Mouse (Mus musculus) limb, embryonic 14.5 days (tissue): ENCODE results near the gene Sqor. TPM values are rescaled to one million over a fixed set of nuclear protein-coding genes. Genes with fewer than 3 reads are reported as not detected.
A peak's percentile ranks its signal among the peaks of the same experiment; 100 is the strongest.

Experiments
- ATAC-seq: fragments of 200-750 bp; cut with Nextera tagmentation; 2 replicates; pipeline ENCODE4 v1.8.0; 2017; ENCODE audit warnings: low read depth, moderate number of reproducible peaks, moderate TSS enrichment; ENCODE audit not compliant: low FRiP score
- DNase-seq: peaks from one replicate; pipeline ENCODE4 v3.0.0-alpha.2; 2015; ENCODE audit warnings: low spot score
- H3K27ac ChIP-seq: fragments of 300-500 bp; sonication (generic); replicated peaks from 2 replicates; pipeline ENCODE4 v1.5.1; 2014; ENCODE audit warnings: low read depth, mild to moderate bottlenecking, low read length, moderate library complexity, mixed read lengths
- H3K27me3 ChIP-seq: fragments of 300-500 bp; sonication (generic); 2 replicates; pipeline ENCODE4 v1.6.1; 2014; ENCODE audit warnings: low read length, mixed read lengths; ENCODE audit not compliant: control insufficient read depth, insufficient read depth
- H3K36me3 ChIP-seq: fragments of 300-500 bp; sonication (generic); 2 replicates; pipeline ENCODE4 v1.6.1; 2014; ENCODE audit warnings: mild to moderate bottlenecking, low read length, moderate library complexity, mixed read lengths; ENCODE audit not compliant: control insufficient read depth, insufficient read depth
- H3K4me1 ChIP-seq: fragments of 300-500 bp; sonication (generic); 2 replicates; pipeline ENCODE4 v1.6.1; 2014; ENCODE audit warnings: antibody characterized with exemption, low read length, mixed read lengths; ENCODE audit not compliant: control insufficient read depth, insufficient read depth
- H3K4me2 ChIP-seq: fragments of 300-500 bp; sonication (generic); replicated peaks from 2 replicates; pipeline ENCODE4 v1.6.1; 2014; ENCODE audit warnings: low read depth, mild to moderate bottlenecking, low read length, moderate library complexity; ENCODE audit not compliant: severe bottlenecking
- H3K4me3 ChIP-seq: fragments of 300-500 bp; sonication (generic); replicated peaks from 2 replicates; pipeline ENCODE4 v1.5.1; 2014; ENCODE audit warnings: low read length
- H3K9ac ChIP-seq: fragments of 300-500 bp; sonication (generic); 2 replicates; pipeline ENCODE4 v1.6.1; 2014; ENCODE audit warnings: mild to moderate bottlenecking, low read depth, low read length, moderate library complexity; ENCODE audit not compliant: severe bottlenecking
- H3K9me3 ChIP-seq: fragments of 300-500 bp; sonication (generic); 2 replicates; pipeline ENCODE4 v1.6.1; 2016; ENCODE audit warnings: low read length; ENCODE audit not compliant: control insufficient read depth
- POLR2A ChIP-seq: fragments of 200-500 bp; IDR thresholded peaks from 2 replicates; pipeline ENCODE4 v1.8.0; 2012; ENCODE audit warnings: inconsistent platforms, mild to moderate bottlenecking, moderate library complexity, borderline replicate concordance; ENCODE audit not compliant: insufficient read depth, insufficient read length; ENCODE audit errors: extremely low read depth
- WGBS: fragments of 180-500 bp; shearing (Covaris S2); extraction: QIAGEN DNeasy Blood & Tissue Kit; methylation state at CpG from one replicate; pipeline ENCODE4 v1.1.7; 2014; 5-methylcytosine and 5-hydroxymethylcytosine counted together
- polyA plus RNA-seq, 2 experiments: library from polyadenylated mRNA; depleted of rRNA in 1 of 2; stranded (reverse) in 1 of 2; unstranded in 1 of 2; fragments of >200 nt; fragmentation: Nextera tagmentation in 1 of 2; extraction: Ambion mirVana in 1 of 2; gene quantifications; 2 replicates each; pipeline versions ENCODE4 v1.2.1 to v1.2.3; 2012 to 2014

Sqor gene
- polyA plus RNA-seq (2012; rRNA removed): 3.6 and 4.1 TPM in 2 replicates
- polyA plus RNA-seq (2014; fragmentation: Nextera tagmentation; extraction: Ambion mirVana): 5.7 and 7.7 TPM in 2 replicates

DNA sequence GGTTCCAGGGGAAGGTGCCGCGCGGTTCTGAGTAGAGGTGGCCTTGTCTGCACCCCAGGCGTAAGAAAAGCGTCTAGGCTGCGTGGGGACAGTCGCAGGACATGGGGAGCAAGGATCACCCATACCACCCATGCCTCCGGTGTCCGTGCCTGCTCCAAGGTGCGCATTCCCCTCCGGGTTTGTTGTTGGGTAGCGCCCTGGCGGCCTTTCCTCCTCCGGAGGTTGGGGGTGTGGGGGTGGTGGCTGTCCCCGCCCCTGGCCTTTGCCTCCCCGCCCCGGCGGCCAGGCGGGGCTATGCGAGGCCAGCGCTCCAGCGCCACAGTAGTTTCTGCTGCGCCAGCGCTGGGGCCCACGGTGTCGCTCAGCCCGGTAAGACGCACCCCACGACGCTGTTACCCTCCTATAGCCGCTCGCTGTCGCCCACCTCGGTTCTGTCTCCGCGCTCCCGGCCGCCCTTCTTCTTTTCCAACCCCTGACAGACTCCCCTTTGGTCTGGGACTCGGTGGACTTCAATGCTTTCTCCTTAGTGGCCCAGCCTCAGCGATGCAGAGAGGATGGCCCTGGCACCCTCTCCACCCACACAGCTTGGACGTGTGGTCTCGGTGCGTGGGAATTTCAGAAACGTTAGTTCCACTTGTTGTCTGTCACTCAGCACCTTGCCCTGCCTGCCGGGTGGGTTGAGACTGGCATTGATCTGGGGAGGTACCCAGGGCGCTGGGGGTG, at the start of gene Sqor:
Gene Sqor (plus strand): TSS at position 167 of the 723 bp plus-strand sequence.
- H3K4me2 ChIP-seq: peak within 1 kb of the TSS; percentile 83
- no peaks in the 10 kb centered on the region for H3K36me3 ChIP-seq
- H3K4me3 ChIP-seq: peak within 1 kb of the TSS; percentile 44
- DNase-seq: peak; percentile 40
- no peak for TF ChIP-seq POLR2A
- H3K27me3 ChIP-seq: peaks cover 12% of the 10 kb centered on the region
- H3K27ac ChIP-seq: no peak within 1 kb of the TSS
- H3K4me1 ChIP-seq: 0 out of 2 replicates have a peak, but pooled peaks cover 3% of the 10 kb centered on the region
- no peaks in the 10 kb centered on the region for H3K9me3 ChIP-seq
- 1% methylated on average over 35 of the region's 46 CpGs for WGBS
- H3K9ac ChIP-seq: peak within 1 kb of the TSS; percentile 55
- peak; percentile 84 for ATAC-seq

DNA sequence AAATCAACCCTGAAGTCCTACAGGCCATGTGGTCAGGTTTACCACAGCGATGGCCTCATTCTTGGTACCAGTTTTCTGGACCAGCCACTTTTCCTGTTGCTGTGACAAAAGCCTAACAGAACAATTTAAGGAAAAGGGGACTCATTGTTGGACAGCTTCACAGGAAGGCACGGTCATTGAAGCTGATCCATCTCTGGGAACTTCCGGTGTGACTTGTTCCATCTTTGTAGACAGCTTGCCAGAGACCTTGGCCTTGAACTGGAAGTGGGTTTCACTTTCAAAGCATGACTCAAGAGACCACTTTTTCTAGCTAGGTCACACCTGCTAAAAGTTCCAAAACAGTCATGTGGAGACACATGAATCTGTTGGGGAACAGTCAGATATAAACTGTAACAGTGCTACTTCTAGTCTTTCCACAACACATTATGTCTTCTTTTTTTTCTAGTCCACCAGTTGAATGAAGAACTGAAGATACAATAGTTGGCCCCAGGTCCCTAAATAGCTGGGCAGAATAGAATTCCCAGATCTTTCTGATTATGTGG, 48.7 kb upstream of the Sqor start:
- H3K4me3 ChIP-seq: no peak overlapping the region
- H3K9ac ChIP-seq: no peak overlapping the region
- no peak for ATAC-seq
- no peaks in the 10 kb centered on the region for H3K36me3 ChIP-seq
- WGBS: 89% methylated on average over 3 of the region's 3 CpGs
- H3K27me3 ChIP-seq: no peaks in the 10 kb centered on the region
- no peaks in the 10 kb centered on the region for H3K4me1 ChIP-seq
- TF ChIP-seq POLR2A: no peak
- no peak for DNase-seq
- no peaks in the 10 kb centered on the region for H3K9me3 ChIP-seq
- H3K27ac ChIP-seq: no peak overlapping the region
- H3K4me2 ChIP-seq: no peak overlapping the region

DNA sequence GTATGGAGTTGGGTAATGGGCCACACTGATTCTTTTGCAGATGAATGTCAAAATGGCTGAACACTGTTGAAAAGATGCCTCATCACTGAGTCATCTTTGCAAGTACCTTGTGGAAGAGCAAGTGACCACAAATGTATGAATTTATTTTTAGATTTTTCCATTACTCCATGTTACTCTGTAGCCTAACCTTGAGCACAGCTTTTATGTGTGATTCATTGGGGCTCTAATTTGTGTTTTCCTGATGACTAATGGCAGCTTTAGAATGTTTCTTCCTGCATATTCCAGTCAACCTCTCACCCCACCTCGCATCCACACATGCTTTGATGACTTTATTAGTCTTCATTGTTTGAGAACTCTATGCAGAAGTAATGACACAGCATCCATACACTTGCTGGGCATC, 45.8 kb upstream of the Sqor start:
- ATAC-seq (no peak), DNase-seq (no peak)
- Histone ChIP-seq H3K9ac (no peak overlapping the region), H3K4me3 (no peak overlapping the region), H3K4me1 (no peaks in the 10 kb centered on the region), H3K27ac (no peak overlapping the region), H3K9me3 (no peaks in the 10 kb centered on the region), H3K36me3 (no peaks in the 10 kb centered on the region), H3K4me2 (no peak overlapping the region), H3K27me3 (no peaks in the 10 kb centered on the region)
- TF ChIP-seq POLR2A: no peak
- 70% methylated on average over 1 of the region's 1 CpGs for WGBS

DNA sequence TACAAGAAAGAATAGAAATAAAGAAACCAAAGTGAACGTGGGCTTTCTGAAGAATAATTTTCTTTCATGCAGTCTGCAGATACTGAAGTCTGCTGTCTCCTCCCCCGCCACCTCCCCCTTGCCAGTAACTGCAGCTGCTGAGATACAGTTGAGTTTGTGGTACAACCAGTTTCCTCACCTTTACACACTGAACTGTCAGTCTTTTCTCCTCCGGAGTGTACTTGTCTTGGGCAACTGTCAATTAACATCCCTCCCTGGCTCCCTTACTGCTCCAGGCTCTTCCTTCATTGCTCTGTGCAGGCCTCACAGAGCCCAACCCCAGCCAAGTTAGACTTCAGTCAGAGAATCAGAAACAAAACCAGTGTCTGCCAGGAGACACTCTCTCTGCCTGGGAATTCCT, 44.5 kb upstream of the Sqor start:
- Histone ChIP-seq H3K27ac (no peak overlapping the region), H3K27me3 (no peaks in the 10 kb centered on the region), H3K4me3 (no peak overlapping the region), H3K9me3 (no peaks in the 10 kb centered on the region), H3K4me2 (no peak overlapping the region), H3K36me3 (no peaks in the 10 kb centered on the region), H3K4me1 (no peaks in the 10 kb centered on the region), H3K9ac (no peak overlapping the region)
- WGBS: 70% methylated on average over 3 of the region's 3 CpGs
- ATAC-seq (no peak), DNase-seq (no peak)
- no peak for TF ChIP-seq POLR2A

DNA sequence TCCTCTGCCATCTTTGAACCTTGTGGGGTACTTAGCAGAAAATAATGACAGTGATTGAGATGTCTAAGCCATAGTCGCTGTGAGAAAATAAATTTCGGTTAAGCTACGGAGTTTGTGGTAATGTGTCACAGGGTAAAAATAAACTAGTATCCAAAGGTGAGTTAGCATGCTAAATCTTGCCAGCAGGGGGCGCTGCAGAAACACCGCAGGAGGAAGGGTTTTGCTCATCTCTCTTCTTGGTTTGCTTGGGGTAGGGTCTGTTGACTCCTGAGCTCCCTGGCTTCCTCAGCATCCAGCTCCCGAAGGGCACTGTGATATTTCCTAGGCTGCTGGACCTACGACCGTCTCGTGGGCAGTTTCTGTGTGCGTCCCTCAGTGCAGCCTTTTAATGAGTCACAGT, 39.4 kb upstream of the Sqor start:
- DNase-seq (no peak), ATAC-seq (no peak)
- Histone ChIP-seq H3K27me3 (no peaks in the 10 kb centered on the region), H3K9ac (no peak overlapping the region), H3K36me3 (no peaks in the 10 kb centered on the region), H3K27ac (no peak overlapping the region), H3K4me3 (no peak overlapping the region), H3K9me3 (no peaks in the 10 kb centered on the region), H3K4me2 (no peak overlapping the region), H3K4me1 (no peaks in the 10 kb centered on the region)
- WGBS: 60% methylated on average over 10 of the region's 10 CpGs
- no peak for TF ChIP-seq POLR2A
